Comparison of ENCODE assay signal across 18 mouse cellular contexts in the genomic region with DNA sequence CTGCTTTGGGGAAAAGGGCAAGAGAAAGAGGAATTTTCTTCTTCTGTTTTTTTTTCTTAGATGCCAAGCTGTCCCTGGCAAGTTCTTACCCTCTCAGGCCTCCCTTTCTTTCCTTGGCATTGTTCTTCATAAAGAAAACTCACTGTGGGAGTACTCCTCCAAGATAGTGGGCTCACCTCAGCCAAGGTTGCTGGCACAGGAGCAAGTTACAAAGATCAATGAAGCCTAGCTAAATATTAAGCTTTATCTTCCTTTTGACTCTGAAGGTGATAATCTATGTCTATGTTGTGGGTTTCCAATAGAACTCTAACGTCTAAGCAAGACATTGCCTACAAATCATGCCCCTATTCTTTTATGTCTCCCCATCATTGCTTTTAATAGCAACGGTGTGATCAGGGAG. TPM values are rescaled to one million over a fixed set of nuclear protein-coding genes. Genes with fewer than 3 reads are reported as not detected.
DNase-seq lines count a peak whose midpoint lies in the region; ATAC-seq and TF ChIP-seq lines count a peak whose summit lies in the region.
"Had no signal": no experiment of that assay in that cellular context is flagged by ENCODE, and none has a peak within 500 bp of the region (broad histone marks: within the 10 kb centered on the region; RNA-seq: fewer than 3 reads in every experiment).

No protein-coding gene starts in this region.

- H3K4me1 ChIP-seq in kidney, embryonic 16.5 days (ENCODE audit: insufficient read depth, low read length) = no peaks in the 10 kb centered on the region
- H3K4me1 ChIP-seq in intestine, postnatal 0 days (replicated peaks; ENCODE audit: control insufficient read depth, insufficient read depth, low read length) = no peaks in the 10 kb centered on the region
- H3K4me1 ChIP-seq: embryonic facial prominence, embryonic 10.5 days; forebrain, embryonic 13.5 days; heart, embryonic 15.5 days; hindbrain, embryonic 10.5 days had no signal

- DNase-seq in kidney, adult 8-10 months = peak; percentile 54 to 71
- peak; percentile 43 for DNase-seq in kidney, postnatal 14 days
- DNase-seq in heart, postnatal 10 days = no peak
- no peak for DNase-seq in layer of hippocampus, adult 11-12 months (ENCODE audit: low spot score)
- DNase-seq: adrenal gland, adult 8-10 months; adrenal gland, postnatal 36 days; cerebellum, adult 2 months; cerebellum, postnatal 10 days; forebrain, postnatal 0 days; gastrocnemius, postnatal 14 days; heart, adult 2 months had no signal

- no peak for ATAC-seq in kidney, embryonic 16.5 days (ENCODE audit: low FRiP score, low TSS enrichment)
- ATAC-seq in intestine, postnatal 0 days = no peak
- ATAC-seq: forebrain, embryonic 13.5 days; forebrain, postnatal 0 days had no signal

- no peak overlapping the region for H3K4me2 ChIP-seq in kidney, embryonic 16.5 days (replicated peaks; ENCODE audit: low read depth, low read length)
- H3K4me2 ChIP-seq in intestine, postnatal 0 days (replicated peaks; ENCODE audit: low read depth) = 0 out of 2 replicates have a peak overlapping the region, but pooled peaks have one; percentile 17
- H3K4me2 ChIP-seq: forebrain, embryonic 13.5 days; heart, embryonic 11.5 days; heart, embryonic 15.5 days had no signal

- intact Hi-C loops in heart, postnatal 10 days (cut with DNase I) = no loop called here

- 78% methylated on average over 2 of the region's 2 CpGs for WGBS in kidney, embryonic 16.5 days
- WGBS in intestine, postnatal 0 days = 53% methylated on average over 2 of the region's 2 CpGs

- no peaks in the 10 kb centered on the region for H3K27me3 ChIP-seq in kidney, embryonic 16.5 days (ENCODE audit: insufficient read depth, low read length)
- H3K27me3 ChIP-seq in intestine, postnatal 0 days (replicated peaks; ENCODE audit: control insufficient read depth, insufficient read depth, low read length) = no peaks in the 10 kb centered on the region
- H3K27me3 ChIP-seq: forebrain, embryonic 13.5 days; heart, embryonic 15.5 days had no signal

- no peak for TF ChIP-seq CTCF in intestine, postnatal 0 days (IDR thresholded peaks at IDR 0.05; ENCODE audit: low read depth)

- H3K27ac ChIP-seq in kidney, embryonic 16.5 days (ENCODE audit: low read length) = no peak overlapping the region
- no peak overlapping the region for H3K27ac ChIP-seq in intestine, postnatal 0 days (ENCODE audit: low read depth, low read length)
- H3K27ac ChIP-seq: embryonic facial prominence, embryonic 10.5 days; forebrain, embryonic 13.5 days; heart, adult 2 months; heart, embryonic 15.5 days; hindbrain, embryonic 10.5 days had no signal

- H3K4me3 ChIP-seq in kidney, embryonic 16.5 days (ENCODE audit: low read length) = no peak overlapping the region
- H3K4me3 ChIP-seq in intestine, postnatal 0 days (ENCODE audit: low read depth, low read length) = no peak overlapping the region
- H3K4me3 ChIP-seq: embryonic facial prominence, embryonic 10.5 days; forebrain, embryonic 13.5 days; heart, adult 2 months; heart, embryonic 15.5 days; hindbrain, embryonic 10.5 days had no signal

- H3K9ac ChIP-seq in kidney, embryonic 16.5 days (replicated peaks; ENCODE audit: low read length) = no peak overlapping the region
- H3K9ac ChIP-seq in intestine, postnatal 0 days (ENCODE audit: low read depth, low read length) = no peak overlapping the region
- H3K9ac ChIP-seq: forebrain, embryonic 13.5 days; forebrain, postnatal 0 days; heart, embryonic 15.5 days had no signal

- no peaks in the 10 kb centered on the region for H3K9me3 ChIP-seq in kidney, embryonic 16.5 days (ENCODE audit: low read length)
- H3K9me3 ChIP-seq in intestine, postnatal 0 days (ENCODE audit: control insufficient read depth) = no peaks in the 10 kb centered on the region
- H3K9me3 ChIP-seq: embryonic facial prominence, embryonic 10.5 days; forebrain, embryonic 13.5 days; heart, embryonic 15.5 days; hindbrain, embryonic 10.5 days had no signal

- no peaks in the 10 kb centered on the region for H3K36me3 ChIP-seq in kidney, embryonic 16.5 days (ENCODE audit: insufficient read depth, low read length)
- no peaks in the 10 kb centered on the region for H3K36me3 ChIP-seq in intestine, postnatal 0 days (ENCODE audit: control insufficient read depth, insufficient read depth)
- H3K36me3 ChIP-seq: embryonic facial prominence, embryonic 10.5 days; heart, embryonic 15.5 days; hindbrain, embryonic 10.5 days had no signal

RNA-seq across cellular contexts. Expression of a gene that starts 21.3 kb away (rescaled TPM):
- 16.7 and 16.9 TPM in 2 replicates for polyA plus RNA-seq in kidney, embryonic 16.5 days (2015; fragmentation: Nextera tagmentation; extraction: Ambion mirVana)
- 36.7 and 40.8 TPM in 2 replicates for polyA plus RNA-seq in intestine, postnatal 0 days (2015; fragmentation: Nextera tagmentation; extraction: Ambion mirVana)
- 10 to 100 TPM; 20.8 to 21.5 TPM for total RNA-seq in heart, postnatal 10 days (2021)

Comparison
In these comparisons a context has a peak if more than half of its experiments do, and no peak if none do; other contexts are left out.
1. DNase-seq: peak in kidney, adult 8-10 months (2 of 2) and kidney, postnatal 14 days (single experiment); none in heart, postnatal 10 days (0 of 2) and layer of hippocampus, adult 11-12 months (single experiment).